Mouse (Mus musculus) forebrain, embryonic 11.5 days (tissue): Measurements from ENCODE around the gene Rasgrp4. TPM values are rescaled to one million over a fixed set of nuclear protein-coding genes. Genes with fewer than 3 reads are reported as not detected.
A peak's percentile ranks its signal among the peaks of the same experiment; 100 is the strongest.

ENCODE experiments used
- ATAC-seq: fragments of 200-750 bp; cut with Nextera tagmentation; replicated peaks from 2 replicates; pipeline ENCODE4 v1.8.0; 2017; ENCODE audit warnings: moderate TSS enrichment; ENCODE audit not compliant: low FRiP score
- DNase-seq: peaks from one replicate; pipeline ENCODE4 v3.0.0-alpha.2; 2017; ENCODE audit warnings: low spot score
- H3K27ac ChIP-seq: fragments of 300-500 bp; sonication (generic); 2 replicates; pipeline ENCODE4 v1.5.1; 2014; ENCODE audit warnings: low read depth, low read length
- H3K27me3 ChIP-seq: fragments of 300-500 bp; sonication (generic); 2 replicates; pipeline ENCODE4 v1.6.1; 2014; ENCODE audit warnings: mild to moderate bottlenecking, low read length, mixed read lengths; ENCODE audit not compliant: control insufficient read depth, insufficient read depth
- H3K36me3 ChIP-seq: fragments of 300-500 bp; sonication (generic); 2 replicates; pipeline ENCODE4 v1.6.1; 2014; ENCODE audit warnings: mild to moderate bottlenecking, low read length, moderate library complexity, mixed read lengths; ENCODE audit not compliant: control insufficient read depth, insufficient read depth
- H3K4me1 ChIP-seq: fragments of 300-500 bp; sonication (generic); replicated peaks from 2 replicates; pipeline ENCODE4 v1.6.1; 2014; ENCODE audit warnings: low read length, mixed read lengths; ENCODE audit not compliant: control insufficient read depth, insufficient read depth
- H3K4me2 ChIP-seq: fragments of 300-500 bp; sonication (generic); 2 replicates; pipeline ENCODE4 v1.6.1; 2014; ENCODE audit warnings: low read depth, mild to moderate bottlenecking, low read length, moderate library complexity, mixed read lengths; ENCODE audit not compliant: severe bottlenecking
- H3K4me3 ChIP-seq: fragments of 300-500 bp; sonication (generic); 2 replicates; pipeline ENCODE4 v1.5.1; 2014; ENCODE audit warnings: low read depth, low read length
- H3K9ac ChIP-seq: fragments of 300-500 bp; sonication (generic); 2 replicates; pipeline ENCODE4 v1.6.1; 2014; ENCODE audit warnings: low read length
- H3K9me3 ChIP-seq: fragments of 300-500 bp; sonication (generic); 2 replicates; pipeline ENCODE4 v1.6.1; 2016; ENCODE audit warnings: low read length, mixed read lengths; ENCODE audit not compliant: control insufficient read depth
- WGBS: fragments of 180-500 bp; shearing (Covaris S2); extraction: QIAGEN DNeasy Blood & Tissue Kit; methylation state at CpG from one replicate; pipeline ENCODE4 v1.1.7; 2014; 5-methylcytosine and 5-hydroxymethylcytosine counted together
- polyA plus RNA-seq: library from polyadenylated mRNA; unstranded; fragments of >200 nt; fragmentation: Nextera tagmentation; extraction: Ambion mirVana; gene quantifications from 2 replicates; pipeline ENCODE4 v1.2.1, GENCODE M21; 2014

The Rasgrp4 gene
- 0.67 and 1.2 TPM in 2 replicates for polyA plus RNA-seq

GRCm38 (mm10) chr7:29134693-29135386 is at the start of gene Rasgrp4:
Gene Rasgrp4 (plus strand): TSS chr7:29134851.
- Histone ChIP-seq H3K4me3 (peak within 1 kb of the TSS; percentile 20), H3K9me3 (no peaks in the 10 kb centered on the region), H3K36me3 (no peaks in the 10 kb centered on the region), H3K27ac (no peak within 1 kb of the TSS), H3K9ac (peak within 1 kb of the TSS; percentile 5; the same call in 1 of the 2 replicates), H3K4me2 (peak within 1 kb of the TSS; percentile 55), H3K4me1 (no peaks in the 10 kb centered on the region), H3K27me3 (peaks cover 2% of the 10 kb centered on the region)
- under 1% methylated on average over 16 of the region's 20 CpGs for WGBS
- DNase-seq (peak; percentile 69), ATAC-seq (peak; percentile 46; the same call in 1 of the 2 replicates)

DNA sequence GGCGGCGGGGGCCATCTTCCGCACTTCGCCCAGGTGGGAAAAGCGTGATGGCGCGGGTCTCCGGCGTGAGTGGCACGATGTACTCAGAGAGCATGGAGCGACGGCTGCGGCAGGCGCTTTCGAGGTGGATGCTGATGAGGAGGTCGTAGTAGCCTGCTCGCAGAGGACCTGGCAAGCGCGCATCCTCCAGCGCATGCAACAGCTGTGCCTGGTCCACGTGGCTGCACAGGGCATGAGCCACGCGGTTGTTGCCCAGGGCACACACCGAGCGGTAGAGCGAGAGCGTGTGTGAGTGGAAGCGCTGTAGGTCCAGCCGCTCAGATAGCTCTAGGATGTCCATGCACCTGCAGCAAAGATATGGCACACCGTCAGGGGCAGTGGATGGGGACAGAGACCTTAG is 48.7 kb upstream of the Rasgrp4 start:
- 94% methylated on average over 30 of the region's 30 CpGs for WGBS
- no peaks in the 10 kb centered on the region for H3K27me3 ChIP-seq
- no peak for DNase-seq
- no peak overlapping the region for H3K4me3 ChIP-seq
- ATAC-seq: no peak
- no peak overlapping the region for H3K9ac ChIP-seq
- H3K4me1 ChIP-seq: no peaks in the 10 kb centered on the region
- H3K9me3 ChIP-seq: no peaks in the 10 kb centered on the region
- no peaks in the 10 kb centered on the region for H3K36me3 ChIP-seq
- H3K4me2 ChIP-seq: no peak overlapping the region
- no peak overlapping the region for H3K27ac ChIP-seq

DNA sequence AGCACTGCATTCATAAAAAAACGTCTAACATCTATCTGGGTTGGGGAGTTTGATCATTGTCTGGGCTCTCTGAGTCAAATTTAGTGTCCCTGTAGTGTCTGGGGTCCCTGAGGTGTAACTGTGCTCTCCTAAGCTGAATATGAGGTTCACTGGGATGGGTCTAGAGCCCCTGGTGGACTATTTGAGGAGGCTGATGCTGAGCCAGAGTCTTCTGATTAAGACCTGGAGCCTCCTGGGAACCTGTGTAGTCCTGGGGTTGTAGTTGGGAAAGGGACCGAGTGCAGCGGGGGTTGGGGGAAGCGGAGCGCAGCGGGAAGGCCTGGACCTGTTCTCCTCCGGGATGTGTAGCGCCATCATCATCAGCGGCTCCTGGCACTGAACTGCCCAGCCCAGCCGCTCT is 47.7 kb upstream of the Rasgrp4 start:
- no peak overlapping the region for H3K4me3 ChIP-seq
- ATAC-seq (no peak), DNase-seq (no peak)
- H3K4me1 ChIP-seq: no peaks in the 10 kb centered on the region
- 91% methylated on average over 10 of the region's 10 CpGs for WGBS
- H3K27me3 ChIP-seq: no peaks in the 10 kb centered on the region
- no peak overlapping the region for H3K9ac ChIP-seq
- H3K9me3 ChIP-seq: no peaks in the 10 kb centered on the region
- no peak overlapping the region for H3K4me2 ChIP-seq
- H3K27ac ChIP-seq: no peak overlapping the region
- H3K36me3 ChIP-seq: no peaks in the 10 kb centered on the region

GRCm38 (mm10) chr7:29088817-29089216 is 45.8 kb upstream of the Rasgrp4 start:
- Histone ChIP-seq H3K4me3 (no peak overlapping the region), H3K9me3 (no peaks in the 10 kb centered on the region), H3K4me2 (no peak overlapping the region), H3K36me3 (no peaks in the 10 kb centered on the region), H3K9ac (no peak overlapping the region), H3K4me1 (no peaks in the 10 kb centered on the region), H3K27me3 (no peaks in the 10 kb centered on the region), H3K27ac (no peak overlapping the region)
- DNase-seq (no peak), ATAC-seq (no peak)
- 80% methylated on average over 6 of the region's 6 CpGs for WGBS

DNA sequence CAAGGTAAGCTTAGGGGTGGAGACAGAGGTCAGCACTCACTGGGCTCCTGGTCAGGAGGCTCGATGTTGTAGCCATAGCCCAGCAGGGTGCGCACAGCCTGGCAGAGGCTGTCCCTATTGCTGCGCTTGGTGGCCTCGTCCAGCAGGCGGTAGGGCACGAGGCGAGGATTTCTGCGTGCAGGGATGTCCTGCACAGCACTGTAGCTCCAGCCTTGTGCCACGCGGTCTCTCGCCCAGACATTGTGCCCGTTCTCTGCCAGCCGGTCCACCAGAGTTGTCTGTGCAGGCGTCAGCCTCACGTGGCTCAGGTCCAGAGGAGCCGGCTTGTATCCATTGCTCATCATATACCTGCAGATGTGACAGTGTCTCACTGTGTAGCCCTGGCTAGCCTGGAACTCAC is 37.5 kb upstream of the Rasgrp4 start:
- Histone ChIP-seq H3K4me1 (no peaks in the 10 kb centered on the region), H3K4me3 (no peak overlapping the region), H3K9ac (no peak overlapping the region), H3K9me3 (no peaks in the 10 kb centered on the region), H3K36me3 (no peaks in the 10 kb centered on the region), H3K27me3 (no peaks in the 10 kb centered on the region), H3K27ac (no peak overlapping the region), H3K4me2 (no peak overlapping the region)
- WGBS: 83% methylated on average over 16 of the region's 16 CpGs
- no peak for DNase-seq
- ATAC-seq: no peak

GRCm38 (mm10) chr7:29101286-29102017 is 33.2 kb upstream of the Rasgrp4 start:
- Histone ChIP-seq H3K4me2 (no peak overlapping the region), H3K27me3 (no peaks in the 10 kb centered on the region), H3K27ac (no peak overlapping the region), H3K9ac (no peak overlapping the region), H3K4me3 (no peak overlapping the region), H3K4me1 (no peaks in the 10 kb centered on the region), H3K9me3 (no peaks in the 10 kb centered on the region), H3K36me3 (no peaks in the 10 kb centered on the region)
- no peak for ATAC-seq
- 90% methylated on average over 12 of the region's 12 CpGs for WGBS
- no peak for DNase-seq

GRCm38 (mm10) chr7:29108992-29109955 is 25.4 kb upstream of the Rasgrp4 start:
- Histone ChIP-seq H3K4me3 (no peak overlapping the region; the same call in 1 of the 2 replicates), H3K4me1 (no peaks in the 10 kb centered on the region; the same call in 1 of the 2 replicates), H3K27ac (no peak overlapping the region), H3K36me3 (no peaks in the 10 kb centered on the region), H3K4me2 (peak overlapping the region; percentile 37), H3K9ac (peak overlapping the region; percentile 35; the same call in 1 of the 2 replicates), H3K9me3 (no peaks in the 10 kb centered on the region), H3K27me3 (peaks cover 2% of the 10 kb centered on the region; the same call in 1 of the 2 replicates)
- 30% methylated on average over 38 of the region's 38 CpGs for WGBS
- ATAC-seq (no peak), DNase-seq (no peak)

DNA sequence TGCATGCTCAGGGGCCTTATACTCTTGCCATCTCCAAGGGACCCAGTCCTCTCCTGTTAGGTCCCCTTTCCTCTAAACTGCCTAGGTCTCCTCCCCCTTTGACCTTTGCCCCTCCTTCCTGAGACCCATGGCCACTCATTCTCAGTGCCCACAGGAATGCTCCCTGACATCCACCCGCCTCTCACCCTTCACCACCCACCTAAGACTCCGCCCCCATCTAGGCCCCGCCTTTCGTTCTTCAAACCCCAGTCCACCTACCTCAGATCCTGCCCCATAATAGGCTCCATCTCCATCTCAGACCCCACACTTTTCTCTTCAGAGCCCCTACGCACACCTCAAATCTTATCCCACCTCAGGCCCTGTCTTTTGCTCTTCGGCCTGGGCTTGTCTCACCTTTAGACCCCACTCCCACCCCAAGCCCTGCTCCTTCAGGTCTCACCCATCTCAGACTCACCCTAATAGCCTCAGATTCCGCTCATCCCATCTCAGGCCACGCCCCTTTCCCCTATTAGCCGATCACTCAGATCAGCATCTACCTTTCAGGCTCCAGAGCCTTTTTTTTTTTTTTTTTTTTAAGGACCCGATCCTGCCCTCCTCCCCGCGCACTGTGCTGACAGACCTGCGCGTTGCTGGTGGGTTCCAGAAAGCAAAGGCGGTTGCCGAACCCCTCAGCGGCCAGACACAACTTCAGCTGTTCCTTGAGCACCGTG is 16.4 kb upstream of the Rasgrp4 start:
- H3K4me2 ChIP-seq: no peak overlapping the region
- peaks cover 2% of the 10 kb centered on the region; the same call in 1 of the 2 replicates for H3K4me1 ChIP-seq
- 8% methylated on average over 18 of the region's 18 CpGs for WGBS
- no peak overlapping the region for H3K27ac ChIP-seq
- H3K9ac ChIP-seq: no peak overlapping the region
- ATAC-seq (no peak), DNase-seq (no peak)
- no peaks in the 10 kb centered on the region for H3K9me3 ChIP-seq
- H3K27me3 ChIP-seq: no peaks in the 10 kb centered on the region; the same call in 1 of the 2 replicates
- H3K36me3 ChIP-seq: no peaks in the 10 kb centered on the region
- no peak overlapping the region for H3K4me3 ChIP-seq
